Mouse (Mus musculus) heart, adult 2 months (tissue): Measurements from ENCODE around the gene Mdfi.
"Not testable (repeated sequence)": the region's sequence is repeated elsewhere in the genome, so short reads cannot be mapped to it uniquely, and the experiment has no call there.

Source experiments
- CTCF ChIP-seq: fragments of 200-600 bp; IDR thresholded peaks from 2 replicates; pipeline ENCODE4 v1.8.1; 2022; ENCODE audit warnings: antibody characterized with exemption, mild to moderate bottlenecking, moderate library complexity
- EP300 ChIP-seq: fragments of 200-500 bp; IDR thresholded peaks from 2 replicates; pipeline ENCODE4 v1.6.1; 2011; ENCODE audit warnings: low read depth, low read length, control low read depth; ENCODE audit not compliant: insufficient read depth

- TF ChIP-seq CTCF, EP300: not testable (repeated sequence)
These were observed 17.4 kb upstream of the Mdfi start for GRCm38 (mm10) chr17:47851798-47852360.
